Mouse (Mus musculus) stomach, postnatal 0 days (tissue): ENCODE data around the gene Habp4. TPM values are rescaled to one million over a fixed set of nuclear protein-coding genes. Genes with fewer than 3 reads are reported as not detected.

Experiments
- ATAC-seq: fragments of 200-750 bp; cut with Nextera tagmentation; 2 replicates; pipeline ENCODE4 v1.8.0; 2017; ENCODE audit not compliant: low FRiP score, low TSS enrichment
- DNase-seq: peaks from one replicate; pipeline ENCODE4 v3.0.0-alpha.2; 2016; ENCODE audit warnings: low spot score
- H3K27ac ChIP-seq: fragments of 300-500 bp; sonication (generic); replicated peaks from 2 replicates; pipeline ENCODE4 v1.5.1; 2014; ENCODE audit warnings: mild to moderate bottlenecking, control low read depth
- H3K27me3 ChIP-seq: fragments of 300-500 bp; sonication (generic); 2 replicates; pipeline ENCODE4 v1.6.1; 2014; ENCODE audit warnings: low read length; ENCODE audit not compliant: control insufficient read depth, insufficient read depth
- H3K36me3 ChIP-seq: fragments of 300-500 bp; sonication (generic); 2 replicates; pipeline ENCODE4 v1.6.1; 2014; ENCODE audit warnings: low read length, mixed read lengths; ENCODE audit not compliant: control insufficient read depth, insufficient read depth
- H3K4me1 ChIP-seq: fragments of 300-500 bp; sonication (generic); replicated peaks from 2 replicates; pipeline ENCODE4 v1.6.1; 2014; ENCODE audit warnings: antibody characterized with exemption; ENCODE audit not compliant: control insufficient read depth, insufficient read depth
- H3K4me2 ChIP-seq: fragments of 300-500 bp; sonication (generic); replicated peaks from 2 replicates; pipeline ENCODE4 v1.6.1; 2014; ENCODE audit warnings: low read depth, mild to moderate bottlenecking, control low read depth, moderate library complexity
- H3K4me3 ChIP-seq: fragments of 300-500 bp; sonication (generic); 2 replicates; pipeline ENCODE4 v1.5.1; 2014; ENCODE audit warnings: low read depth, low read length, control low read depth
- H3K9ac ChIP-seq: fragments of 300-500 bp; sonication (generic); 2 replicates; pipeline ENCODE4 v1.6.1; 2014; ENCODE audit warnings: mild to moderate bottlenecking, low read length, control low read depth, mixed read lengths
- H3K9me3 ChIP-seq: fragments of 300-500 bp; sonication (generic); 2 replicates; pipeline ENCODE4 v1.6.1; 2016; ENCODE audit warnings: low read length; ENCODE audit not compliant: control insufficient read depth
- CTCF ChIP-seq: IDR thresholded peaks from 2 replicates; pipeline ENCODE4 v1.5.1; 2016; ENCODE audit warnings: antibody characterized with exemption, low read depth, mild to moderate bottlenecking, moderate library complexity
- EP300 ChIP-seq: optimal IDR thresholded peaks from 2 replicates; pipeline ENCODE3; 2016; ENCODE audit warnings: antibody characterized with exemption
- WGBS: fragments of 180-500 bp; shearing (Covaris S2); extraction: QIAGEN DNeasy Blood & Tissue Kit; methylation state at CpG from one replicate; pipeline ENCODE4 v1.1.7; 2014; 5-methylcytosine and 5-hydroxymethylcytosine counted together
- polyA plus RNA-seq: library from polyadenylated mRNA; unstranded; fragments of >200 nt; fragmentation: Nextera tagmentation; extraction: Ambion mirVana; gene quantifications from 2 replicates; pipeline ENCODE4 v1.2.1, GENCODE M21; 2015

Gene Habp4
- polyA plus RNA-seq, 1 experiment from 2014 or later: 11.9 TPM

DNA sequence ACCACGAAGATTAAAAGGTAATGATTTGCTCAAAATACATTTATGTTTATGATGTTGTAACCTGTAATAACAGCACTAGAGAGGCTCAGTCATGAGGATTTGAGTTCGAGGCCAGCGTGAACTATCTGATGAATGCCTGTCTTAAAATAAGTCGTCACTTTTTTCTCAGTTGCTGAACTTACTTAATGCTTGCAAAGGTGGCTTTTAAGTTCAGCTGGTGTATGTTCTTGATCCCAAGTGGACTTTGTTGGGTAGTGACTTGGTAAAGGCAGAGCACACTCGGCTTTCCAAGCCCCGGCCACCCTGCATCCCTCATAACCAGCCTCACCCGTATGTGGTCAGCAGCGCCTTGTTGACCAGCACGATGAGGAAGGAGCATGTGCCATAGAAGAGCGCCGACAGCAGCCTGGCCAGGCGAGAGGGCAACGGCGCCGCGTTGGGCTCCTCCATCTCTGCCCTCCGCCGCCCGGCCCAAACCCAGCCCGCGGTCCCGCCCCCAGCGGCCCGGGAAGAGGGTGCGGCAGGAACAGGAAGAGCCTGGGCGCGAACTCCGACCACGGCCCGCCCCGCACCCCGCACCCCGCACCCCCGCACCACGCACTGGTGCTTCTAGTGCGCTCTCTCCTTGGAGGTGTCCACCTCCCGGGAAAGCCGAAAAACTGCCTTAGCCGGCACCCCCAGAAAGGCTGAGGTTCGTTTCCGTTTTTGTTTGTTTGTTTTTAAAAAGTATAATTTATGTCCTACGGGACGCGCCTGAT, 32.6 kb upstream of the Habp4 start, which contains the start of gene Slc35d2:
TSS of gene Slc35d2 (minus strand) at position 511 of the 758 bp plus-strand sequence.
- Histone ChIP-seq H3K4me2 (peak within 1 kb of the TSS; percentile 81), H3K9me3 (no peaks in the 10 kb centered on the region), H3K36me3 (no peaks in the 10 kb centered on the region; the same call in 1 of the 2 replicates), H3K27ac (peak within 1 kb of the TSS; percentile 81), H3K27me3 (no peaks in the 10 kb centered on the region), H3K4me1 (no peaks in the 10 kb centered on the region), H3K9ac (peak within 1 kb of the TSS; percentile 69), H3K4me3 (peak within 1 kb of the TSS; percentile 65)
- DNase-seq (peak; percentile 79), ATAC-seq (peak; percentile 93)
- no peak for TF ChIP-seq EP300
- no peak for TF ChIP-seq CTCF
- WGBS: 6% methylated on average over 44 of the region's 44 CpGs

DNA sequence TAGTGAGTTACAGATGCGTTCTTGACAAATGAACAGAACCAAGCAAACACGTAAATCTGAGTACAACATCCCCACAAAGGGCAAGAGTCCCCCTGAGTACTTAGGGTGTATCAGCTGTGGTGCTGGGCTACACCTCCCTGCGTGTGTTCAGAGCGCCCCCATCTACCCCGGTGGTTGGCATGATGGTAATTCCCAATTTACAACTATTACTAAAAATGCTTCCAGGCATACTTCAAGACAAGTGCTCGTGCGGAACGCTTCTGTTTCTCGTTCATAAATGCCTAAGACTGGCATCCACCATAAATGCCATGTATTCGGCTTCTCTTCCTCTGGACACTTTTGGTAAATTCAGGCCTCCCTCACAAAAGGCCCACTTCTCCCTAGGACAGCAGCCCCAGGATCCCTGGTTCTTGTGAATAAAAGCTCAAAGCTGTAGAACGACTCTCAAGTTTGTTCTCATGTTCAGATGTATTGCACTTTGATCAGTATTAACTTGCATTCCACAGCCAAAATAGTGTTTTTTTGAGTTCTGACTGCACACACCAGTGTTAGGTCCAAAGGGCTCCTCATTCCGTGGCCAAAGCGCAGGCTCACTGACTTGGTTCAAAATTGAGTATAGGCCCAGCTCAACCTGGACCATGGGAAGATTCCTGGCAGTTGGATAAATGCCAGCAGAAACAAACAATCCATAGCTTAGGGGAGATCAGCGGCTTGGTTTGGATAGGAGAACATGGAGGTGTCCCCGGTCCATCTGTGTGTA, 31.8 kb upstream of the Habp4 start:
- DNase-seq: peak; percentile 54
- Histone ChIP-seq H3K27me3 (no peaks in the 10 kb centered on the region), H3K4me2 (peak overlapping the region; percentile 81), H3K9ac (peak overlapping the region; percentile 69), H3K9me3 (no peaks in the 10 kb centered on the region), H3K4me3 (peak overlapping the region; percentile 65), H3K27ac (peak overlapping the region; percentile 81), H3K4me1 (no peaks in the 10 kb centered on the region), H3K36me3 (no peaks in the 10 kb centered on the region; the same call in 1 of the 2 replicates)
- peak; percentile 77 for ATAC-seq
- TF ChIP-seq EP300 (no peak), CTCF (peak; percentile 69)
- 33% methylated on average over 15 of the region's 15 CpGs for WGBS

DNA sequence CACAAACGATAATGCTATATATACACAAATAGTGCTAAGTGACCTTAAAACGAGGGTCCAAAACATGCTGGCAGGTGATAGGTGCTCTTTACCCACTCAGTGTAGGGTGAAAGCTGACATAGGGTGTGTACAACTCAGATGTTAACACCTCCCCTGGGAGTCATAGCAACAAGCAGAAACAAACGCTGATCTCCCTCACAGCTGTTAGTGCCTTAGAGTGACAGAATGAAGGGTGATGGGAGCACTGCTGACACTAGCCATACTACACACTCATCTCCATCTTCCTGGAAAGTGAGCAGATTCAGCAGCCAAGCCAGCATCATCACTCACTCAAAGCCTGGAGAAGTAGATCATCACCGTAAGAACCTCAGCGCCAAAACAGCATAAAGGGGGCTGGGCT, 11.5 kb upstream of the Habp4 start:
- DNase-seq: no peak
- Histone ChIP-seq H3K4me2 (no peak overlapping the region), H3K9ac (no peak overlapping the region), H3K4me3 (no peak overlapping the region), H3K9me3 (no peaks in the 10 kb centered on the region), H3K4me1 (no peaks in the 10 kb centered on the region), H3K36me3 (no peaks in the 10 kb centered on the region), H3K27me3 (no peaks in the 10 kb centered on the region), H3K27ac (no peak overlapping the region)
- 41% methylated on average over 5 of the region's 5 CpGs for WGBS
- ATAC-seq: no peak
- TF ChIP-seq EP300 (no peak), CTCF (no peak)

DNA sequence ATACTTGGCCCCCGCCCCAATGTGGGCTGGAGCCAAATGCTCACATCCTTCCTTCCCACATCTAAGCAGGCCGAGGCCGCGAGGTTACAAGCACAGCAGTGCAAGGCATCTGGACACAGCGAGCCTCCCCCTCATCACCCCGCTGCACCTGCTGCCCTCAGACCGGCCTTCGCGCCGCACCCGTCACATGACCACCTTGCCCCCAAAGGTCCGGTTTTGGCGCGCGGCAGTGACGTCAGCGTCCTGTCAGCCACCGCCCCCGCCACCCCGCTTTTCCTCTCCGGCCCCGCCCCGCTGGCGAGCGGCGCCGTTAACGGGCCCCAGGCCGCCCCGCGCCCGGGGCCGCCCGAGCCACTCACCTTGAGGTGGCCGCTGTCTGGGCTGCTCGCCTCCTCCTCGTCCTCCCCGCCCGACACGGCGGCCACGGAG, 9.4 kb upstream of the Habp4 start:
- H3K36me3 ChIP-seq: no peaks in the 10 kb centered on the region
- peak overlapping the region; percentile 75 for H3K9ac ChIP-seq
- no peaks in the 10 kb centered on the region for H3K27me3 ChIP-seq
- H3K4me3 ChIP-seq: peak overlapping the region; percentile 82
- H3K4me2 ChIP-seq: peak overlapping the region; percentile 97
- DNase-seq (peak; percentile 92), ATAC-seq (peak; percentile 23)
- no peak for TF ChIP-seq CTCF
- no peak for TF ChIP-seq EP300
- no peaks in the 10 kb centered on the region for H3K4me1 ChIP-seq
- WGBS: under 1% methylated on average over 41 of the region's 42 CpGs
- no peaks in the 10 kb centered on the region for H3K9me3 ChIP-seq
- H3K27ac ChIP-seq: peak overlapping the region; percentile 87

DNA sequence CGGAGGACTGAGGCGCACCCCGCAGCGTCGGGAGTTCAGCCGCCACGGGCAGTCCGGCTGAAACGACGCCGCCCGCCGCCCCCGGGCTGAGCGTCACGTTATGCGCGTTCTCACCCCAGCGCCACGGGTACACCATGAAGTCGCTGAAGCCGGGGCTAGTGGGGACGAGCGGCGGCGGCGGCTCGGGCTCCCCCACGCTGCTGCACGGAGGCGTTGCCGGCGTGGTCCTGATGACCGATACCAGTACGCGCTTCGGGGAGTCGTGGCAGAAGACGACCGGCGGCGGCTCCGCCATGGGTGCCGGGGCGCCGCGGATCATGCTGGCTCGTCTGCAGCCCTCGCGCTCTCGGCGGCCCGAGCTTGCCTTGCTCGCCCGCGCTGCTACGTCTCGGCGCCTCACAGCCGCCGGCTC, 8.9 kb upstream of the Habp4 start:
- WGBS: under 1% methylated on average over 37 of the region's 61 CpGs
- peak; percentile 19; the same call in 1 of the 2 replicates for ATAC-seq
- TF ChIP-seq CTCF (peak; percentile 24; the same call in 1 of the 2 replicates), EP300 (no peak)

More for the DNA sequence above, 8.9 kb upstream of the Habp4 start:
- no peak for DNase-seq
- peak overlapping the region; percentile 87 for H3K27ac ChIP-seq
- no peaks in the 10 kb centered on the region for H3K4me1 ChIP-seq
- H3K27me3 ChIP-seq: no peaks in the 10 kb centered on the region
- H3K4me2 ChIP-seq: peak overlapping the region; percentile 97
- no peaks in the 10 kb centered on the region for H3K9me3 ChIP-seq
- peak overlapping the region; percentile 75 for H3K9ac ChIP-seq
- H3K36me3 ChIP-seq: no peaks in the 10 kb centered on the region
- peak overlapping the region; percentile 82 for H3K4me3 ChIP-seq
